Mouse (Mus musculus) lung, embryonic 15.5 days (tissue): ENCODE results near the gene Sephs2. TPM values are rescaled to one million over a fixed set of nuclear protein-coding genes. Genes with fewer than 3 reads are reported as not detected.

Experiments
- ATAC-seq: fragments of 200-750 bp; cut with Nextera tagmentation; 2 replicates; pipeline ENCODE4 v1.8.0; 2017; ENCODE audit warnings: moderate number of reproducible peaks, borderline replicate concordance; ENCODE audit not compliant: low FRiP score, low TSS enrichment; ENCODE audit errors: extremely low read depth
- H3K27ac ChIP-seq: fragments of 300-500 bp; sonication (generic); 2 replicates; pipeline ENCODE4 v1.5.1; 2015; ENCODE audit warnings: moderate library complexity, mild to moderate bottlenecking, inconsistent platforms
- H3K27me3 ChIP-seq: fragments of 300-500 bp; sonication (generic); 2 replicates; pipeline ENCODE4 v1.6.1; 2015; ENCODE audit warnings: inconsistent platforms
- H3K36me3 ChIP-seq: fragments of 300-500 bp; sonication (generic); 2 replicates; pipeline ENCODE4 v1.6.1; 2015; ENCODE audit warnings: inconsistent platforms
- H3K4me1 ChIP-seq: fragments of 300-500 bp; sonication (generic); 2 replicates; pipeline ENCODE4 v1.6.1; 2015; ENCODE audit warnings: inconsistent platforms
- H3K4me2 ChIP-seq: fragments of 300-500 bp; sonication (generic); 2 replicates; pipeline ENCODE4 v1.6.1; 2015; ENCODE audit warnings: inconsistent platforms, mild to moderate bottlenecking, moderate library complexity
- H3K4me3 ChIP-seq: fragments of 300-500 bp; sonication (generic); 2 replicates; pipeline ENCODE4 v1.5.1; 2015; ENCODE audit warnings: mild to moderate bottlenecking, inconsistent platforms
- H3K9ac ChIP-seq: fragments of 300-500 bp; sonication (generic); 2 replicates; pipeline ENCODE4 v1.6.1; 2015; ENCODE audit warnings: inconsistent platforms
- H3K9me3 ChIP-seq: fragments of 300-500 bp; sonication (generic); 2 replicates; pipeline ENCODE4 v1.6.1; 2016; ENCODE audit warnings: inconsistent platforms
- WGBS: fragments of 180-500 bp; shearing (Covaris S2); methylation state at CpG from one replicate; pipeline ENCODE4 v1.1.7; 2015; 5-methylcytosine and 5-hydroxymethylcytosine counted together
- polyA plus RNA-seq: library from polyadenylated mRNA; unstranded; fragments of >200 nt; fragmentation: Nextera tagmentation; extraction: Ambion mirVana; gene quantifications from 2 replicates; pipeline ENCODE4 v1.2.1, GENCODE M21; 2015

Gene Sephs2
- polyA plus RNA-seq, 1 experiment from 2014 or later = 66.9 TPM

DNA sequence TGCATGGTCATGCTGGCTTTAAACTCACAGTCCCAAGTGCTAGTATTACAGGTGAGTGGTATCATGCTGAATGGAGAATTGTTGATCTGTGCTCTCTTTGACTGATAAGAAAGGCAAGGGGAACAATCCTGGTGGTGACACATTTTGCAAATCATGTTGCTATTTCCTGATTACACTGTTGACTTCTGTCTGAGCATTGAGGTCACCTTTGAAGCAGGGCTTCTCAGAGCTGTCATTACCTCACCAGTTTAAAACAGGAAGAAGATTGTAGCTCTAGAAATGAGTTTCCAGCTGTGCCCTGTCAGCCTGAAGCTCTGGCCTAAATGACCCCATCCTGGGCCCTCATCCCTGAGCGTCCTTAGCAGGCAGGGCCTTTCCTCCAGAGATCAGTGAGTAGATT is 14.1 kb upstream of the Sephs2 start:
- Histone ChIP-seq H3K36me3 (no peaks in the 10 kb centered on the region), H3K4me1 (no peaks in the 10 kb centered on the region), H3K27ac (no peak overlapping the region), H3K9me3 (peaks cover 5% of the 10 kb centered on the region), H3K27me3 (no peaks in the 10 kb centered on the region), H3K9ac (no peak overlapping the region), H3K4me2 (no peak overlapping the region), H3K4me3 (no peak overlapping the region)
- ATAC-seq = no peak
- 79% methylated on average over 1 of the region's 1 CpGs for WGBS

DNA sequence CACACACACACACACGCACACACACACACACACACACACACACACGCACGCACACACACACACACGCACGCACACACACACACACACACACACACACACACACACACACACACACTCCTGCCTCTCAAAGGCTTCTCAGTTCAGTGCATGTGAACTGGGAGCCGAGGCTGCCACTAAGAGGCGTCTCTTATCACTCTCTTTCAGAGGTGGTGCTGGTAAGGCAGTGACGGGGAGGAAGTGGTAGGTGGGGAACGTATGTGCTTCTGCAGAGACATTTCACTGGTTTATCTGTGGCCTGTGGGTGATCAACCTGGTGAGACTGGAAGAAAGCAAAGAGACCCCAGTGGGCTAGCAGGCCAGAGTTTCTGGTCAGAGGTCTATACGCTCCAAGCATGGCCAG is 11.3 kb upstream of the Sephs2 start:
- no peak overlapping the region for H3K4me2 ChIP-seq
- no peaks in the 10 kb centered on the region for H3K27me3 ChIP-seq
- no peak overlapping the region for H3K9ac ChIP-seq
- peaks cover 5% of the 10 kb centered on the region for H3K9me3 ChIP-seq
- H3K36me3 ChIP-seq = no peaks in the 10 kb centered on the region
- H3K4me1 ChIP-seq = no peaks in the 10 kb centered on the region
- no peak overlapping the region for H3K4me3 ChIP-seq
- H3K27ac ChIP-seq = no peak overlapping the region
- 64% methylated on average over 8 of the region's 10 CpGs for WGBS
- no peak for ATAC-seq

- 73% methylated on average over 2 of the region's 2 CpGs for WGBS
- Histone ChIP-seq H3K27ac (no peak overlapping the region), H3K36me3 (no peaks in the 10 kb centered on the region), H3K4me3 (no peak overlapping the region), H3K27me3 (no peaks in the 10 kb centered on the region), H3K9me3 (no peaks in the 10 kb centered on the region), H3K9ac (no peak overlapping the region), H3K4me2 (no peak overlapping the region), H3K4me1 (no peaks in the 10 kb centered on the region)
- ATAC-seq = no peak
Observed at GRCm38 (mm10) chr7:127282190-127282589, 8.3 kb upstream of the Sephs2 start.

DNA sequence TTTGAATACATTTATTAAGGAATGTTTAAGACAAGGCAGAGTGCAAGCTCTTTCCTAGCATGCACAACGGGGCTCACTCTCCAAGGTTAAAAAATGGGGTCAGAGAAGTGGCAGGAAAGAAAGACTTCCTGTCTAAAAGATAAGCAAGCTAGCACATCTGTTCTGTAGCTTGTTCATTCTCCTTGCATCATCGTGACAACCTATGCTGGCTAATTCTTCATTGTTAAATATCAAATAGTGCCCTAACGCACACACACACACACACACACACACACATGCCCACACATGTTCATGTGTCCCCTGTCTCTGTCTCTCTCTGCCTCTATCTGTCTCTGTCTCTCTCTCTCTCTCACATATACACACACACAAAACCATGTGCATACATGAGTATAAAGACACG is 7.3 kb upstream of the Sephs2 start:
- H3K36me3 ChIP-seq = no peaks in the 10 kb centered on the region
- H3K4me3 ChIP-seq = no peak overlapping the region
- H3K27ac ChIP-seq = no peak overlapping the region
- H3K9me3 ChIP-seq = no peaks in the 10 kb centered on the region
- ATAC-seq = no peak
- no peaks in the 10 kb centered on the region for H3K4me1 ChIP-seq
- WGBS = 39% methylated on average over 4 of the region's 4 CpGs
- no peak overlapping the region for H3K9ac ChIP-seq
- no peaks in the 10 kb centered on the region for H3K27me3 ChIP-seq
- no peak overlapping the region for H3K4me2 ChIP-seq

- Histone ChIP-seq H3K9me3 (no peaks in the 10 kb centered on the region), H3K9ac (no peak overlapping the region), H3K4me1 (no peaks in the 10 kb centered on the region), H3K4me2 (no peak overlapping the region), H3K36me3 (no peaks in the 10 kb centered on the region), H3K27ac (no peak overlapping the region), H3K4me3 (no peak overlapping the region), H3K27me3 (no peaks in the 10 kb centered on the region)
- 33% methylated on average over 3 of the region's 3 CpGs for WGBS
- no peak for ATAC-seq
Observed at GRCm38 (mm10) chr7:127280092-127280491, 6.2 kb upstream of the Sephs2 start.

- Histone ChIP-seq H3K9ac (no peak overlapping the region), H3K9me3 (no peaks in the 10 kb centered on the region), H3K27me3 (no peaks in the 10 kb centered on the region), H3K4me2 (no peak overlapping the region), H3K27ac (no peak overlapping the region), H3K4me3 (no peak overlapping the region), H3K4me1 (peaks cover 4% of the 10 kb centered on the region; the same call in 1 of the 2 replicates), H3K36me3 (no peaks in the 10 kb centered on the region)
- ATAC-seq = no peak
- WGBS = 18% methylated on average over 8 of the region's 8 CpGs
Observed at GRCm38 (mm10) chr7:127278311-127278710, 4.5 kb upstream of the Sephs2 start.

DNA sequence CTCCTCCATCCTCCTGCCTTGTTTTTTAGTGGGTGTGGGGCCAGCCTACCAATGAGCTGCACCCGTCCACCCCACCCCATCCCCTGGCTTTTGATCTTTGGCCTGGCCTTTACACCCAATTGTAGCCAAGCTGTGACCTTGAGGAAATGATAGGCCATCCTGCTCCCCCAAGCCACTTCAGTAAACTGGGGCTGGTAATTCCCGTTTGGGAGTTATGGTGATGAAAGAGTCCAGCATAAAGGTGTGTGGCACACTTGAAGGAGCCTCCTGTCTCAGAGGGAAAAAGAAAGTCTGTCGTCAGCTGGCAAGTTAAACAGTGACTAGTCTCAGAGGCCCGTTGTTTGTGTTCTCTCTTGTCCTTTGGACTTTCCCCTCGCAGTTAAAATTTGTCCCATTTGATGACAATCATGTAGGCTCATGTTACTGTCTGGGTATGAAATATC is 2.7 kb upstream of the Sephs2 start:
- no peak for ATAC-seq
- H3K27ac ChIP-seq = no peak overlapping the region

GRCm38 (mm10) chr7:127273118-127273923 is 534 bp downstream of the Sephs2 start:
- peak overlapping the region; percentile 89 for H3K4me3 ChIP-seq
- peaks cover 23% of the 10 kb centered on the region; the same call in 1 of the 2 replicates for H3K36me3 ChIP-seq
- 12% methylated on average over 50 of the region's 50 CpGs for WGBS
- peak overlapping the region; percentile 90 for H3K9ac ChIP-seq
- H3K27me3 ChIP-seq = no peaks in the 10 kb centered on the region
- peak overlapping the region; percentile 89 for H3K4me2 ChIP-seq
- peaks cover 16% of the 10 kb centered on the region for H3K4me1 ChIP-seq
- ATAC-seq = peak; percentile 68
- peak overlapping the region; percentile 88 for H3K27ac ChIP-seq
- no peaks in the 10 kb centered on the region for H3K9me3 ChIP-seq

More for the DNA sequence above, 2.7 kb upstream of the Sephs2 start:
- no peaks in the 10 kb centered on the region for H3K27me3 ChIP-seq
- no peaks in the 10 kb centered on the region for H3K9me3 ChIP-seq
- no peak overlapping the region for H3K4me2 ChIP-seq
- H3K9ac ChIP-seq = no peak overlapping the region
- H3K4me1 ChIP-seq = peaks cover 16% of the 10 kb centered on the region
- no peak overlapping the region for H3K4me3 ChIP-seq
- H3K36me3 ChIP-seq = peaks cover 6% of the 10 kb centered on the region; the same call in 1 of the 2 replicates
- WGBS = 44% methylated on average over 5 of the region's 5 CpGs

DNA sequence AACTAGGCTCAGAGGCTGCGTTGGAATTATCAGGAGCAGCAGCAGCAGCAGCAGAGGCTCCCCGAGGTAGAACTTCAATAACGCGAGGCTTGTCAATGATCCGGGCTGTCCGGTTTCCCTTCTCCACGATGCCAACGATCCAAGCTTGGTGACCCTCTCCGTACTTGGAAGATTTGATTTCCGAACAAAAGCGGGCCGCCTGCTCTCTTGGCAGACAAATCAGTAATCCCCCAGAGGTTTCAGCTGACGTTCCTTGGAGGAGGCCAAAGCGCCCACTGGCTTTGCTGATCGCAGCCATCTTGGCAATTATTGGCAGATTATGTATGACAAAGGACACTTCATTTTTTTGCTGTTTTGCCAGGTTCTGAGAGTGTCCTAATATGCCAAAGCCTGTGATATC is 1.3 kb downstream of the Sephs2 start:
- Histone ChIP-seq H3K27me3 (no peaks in the 10 kb centered on the region), H3K9ac (no peak overlapping the region), H3K4me3 (peak overlapping the region; percentile 89; the same call in 1 of the 2 replicates), H3K9me3 (no peaks in the 10 kb centered on the region), H3K36me3 (peaks cover 23% of the 10 kb centered on the region; the same call in 1 of the 2 replicates), H3K27ac (no peak overlapping the region), H3K4me1 (peaks cover 16% of the 10 kb centered on the region), H3K4me2 (peak overlapping the region; percentile 89)
- WGBS = 95% methylated on average over 15 of the region's 15 CpGs
- no peak for ATAC-seq

GRCm38 (mm10) chr7:127271093-127271492 is 2.8 kb downstream of the Sephs2 start:
- H3K9me3 ChIP-seq = no peaks in the 10 kb centered on the region
- no peak overlapping the region for H3K4me2 ChIP-seq
- no peaks in the 10 kb centered on the region for H3K27me3 ChIP-seq
- H3K4me3 ChIP-seq = no peak overlapping the region
- peaks cover 16% of the 10 kb centered on the region for H3K4me1 ChIP-seq
- 90% methylated on average over 4 of the region's 4 CpGs for WGBS
- no peak overlapping the region for H3K27ac ChIP-seq
- H3K9ac ChIP-seq = no peak overlapping the region
- H3K36me3 ChIP-seq = peaks cover 23% of the 10 kb centered on the region; the same call in 1 of the 2 replicates
- ATAC-seq = no peak

GRCm38 (mm10) chr7:127270666-127271065 is 3.2 kb downstream of the Sephs2 start:
- no peak for ATAC-seq
- Histone ChIP-seq H3K36me3 (peaks cover 23% of the 10 kb centered on the region; the same call in 1 of the 2 replicates), H3K4me1 (peaks cover 16% of the 10 kb centered on the region), H3K27ac (no peak overlapping the region), H3K27me3 (no peaks in the 10 kb centered on the region), H3K9ac (no peak overlapping the region), H3K9me3 (no peaks in the 10 kb centered on the region), H3K4me2 (no peak overlapping the region), H3K4me3 (no peak overlapping the region)
- 88% methylated on average over 5 of the region's 5 CpGs for WGBS

GRCm38 (mm10) chr7:127270256-127270655 is 3.6 kb downstream of the Sephs2 start:
- H3K36me3 ChIP-seq = peaks cover 23% of the 10 kb centered on the region; the same call in 1 of the 2 replicates
- ATAC-seq = no peak
- 86% methylated on average over 2 of the region's 2 CpGs for WGBS
- no peak overlapping the region for H3K4me3 ChIP-seq
- H3K4me1 ChIP-seq = peaks cover 16% of the 10 kb centered on the region
- H3K27me3 ChIP-seq = no peaks in the 10 kb centered on the region
- H3K27ac ChIP-seq = no peak overlapping the region
- H3K4me2 ChIP-seq = no peak overlapping the region
- H3K9ac ChIP-seq = no peak overlapping the region
- no peaks in the 10 kb centered on the region for H3K9me3 ChIP-seq
